Mouse (Mus musculus): ENCODE results near the gene Tbc1d25. TPM values are rescaled to one million over a fixed set of nuclear protein-coding genes. Genes with fewer than 3 reads are reported as not detected.

Tbc1d25 gene
- polyA plus RNA-seq (2016; fragmentation: Nextera tagmentation; extraction: Ambion mirVana): 16.4 and 16.7 TPM in 2 replicates

- H3K9ac ChIP-seq: peak within 1 kb of the TSS; percentile 59
- 0 out of 2 replicates have a peak, but pooled peaks cover 1% of the 10 kb centered on the region for H3K36me3 ChIP-seq
- ATAC-seq (ENCODE audit: low FRiP score): peak; percentile 94
- no peaks in the 10 kb centered on the region for H3K4me1 ChIP-seq
- H3K9me3 ChIP-seq (replicated peaks): no peaks in the 10 kb centered on the region
- H3K27me3 ChIP-seq: no peaks in the 10 kb centered on the region
- WGBS: 14% methylated on average over 56 of the region's 56 CpGs
- peak within 1 kb of the TSS; percentile 48; the same call in 1 of the 2 replicates for H3K27ac ChIP-seq
- H3K4me3 ChIP-seq: peak within 1 kb of the TSS; percentile 54
- H3K4me2 ChIP-seq (replicated peaks): peak within 1 kb of the TSS; percentile 51
Observed at GRCm38 (mm10) chrX:8175504-8176385, at the start of gene Tbc1d25. TSS of gene Tbc1d25 (minus strand) at chrX:8176181.

DNA sequence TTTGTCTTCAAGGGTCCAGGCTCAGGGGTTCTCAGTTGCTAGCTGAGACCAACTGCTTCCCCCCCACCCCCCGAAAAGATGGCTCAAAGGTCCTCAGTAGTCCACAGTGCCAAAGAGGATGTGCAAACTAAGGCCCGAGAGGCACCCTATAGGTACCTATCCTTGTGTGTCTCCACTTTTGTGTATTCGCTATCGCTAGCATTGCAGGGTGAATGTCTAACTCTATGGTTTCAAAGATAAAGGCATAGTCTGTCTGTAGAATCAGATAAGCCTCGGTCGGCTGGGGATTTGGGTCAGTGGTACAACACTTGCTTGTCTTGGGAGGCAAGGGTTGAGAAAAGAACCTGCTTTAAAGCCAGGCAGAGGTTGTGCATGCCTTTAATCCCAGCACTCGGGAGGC lies 47.5 kb upstream of the Tbc1d25 start:
- no peaks in the 10 kb centered on the region for H3K27me3 ChIP-seq
- H3K27ac ChIP-seq: no peak overlapping the region
- H3K4me1 ChIP-seq: no peaks in the 10 kb centered on the region
- ATAC-seq (ENCODE audit: low FRiP score): no peak
- H3K36me3 ChIP-seq: no peaks in the 10 kb centered on the region
- no peaks in the 10 kb centered on the region for H3K9me3 ChIP-seq (replicated peaks)
- H3K9ac ChIP-seq: no peak overlapping the region
- H3K4me3 ChIP-seq: no peak overlapping the region
- 87% methylated on average over 7 of the region's 7 CpGs for WGBS
- no peak overlapping the region for H3K4me2 ChIP-seq (replicated peaks)

DNA sequence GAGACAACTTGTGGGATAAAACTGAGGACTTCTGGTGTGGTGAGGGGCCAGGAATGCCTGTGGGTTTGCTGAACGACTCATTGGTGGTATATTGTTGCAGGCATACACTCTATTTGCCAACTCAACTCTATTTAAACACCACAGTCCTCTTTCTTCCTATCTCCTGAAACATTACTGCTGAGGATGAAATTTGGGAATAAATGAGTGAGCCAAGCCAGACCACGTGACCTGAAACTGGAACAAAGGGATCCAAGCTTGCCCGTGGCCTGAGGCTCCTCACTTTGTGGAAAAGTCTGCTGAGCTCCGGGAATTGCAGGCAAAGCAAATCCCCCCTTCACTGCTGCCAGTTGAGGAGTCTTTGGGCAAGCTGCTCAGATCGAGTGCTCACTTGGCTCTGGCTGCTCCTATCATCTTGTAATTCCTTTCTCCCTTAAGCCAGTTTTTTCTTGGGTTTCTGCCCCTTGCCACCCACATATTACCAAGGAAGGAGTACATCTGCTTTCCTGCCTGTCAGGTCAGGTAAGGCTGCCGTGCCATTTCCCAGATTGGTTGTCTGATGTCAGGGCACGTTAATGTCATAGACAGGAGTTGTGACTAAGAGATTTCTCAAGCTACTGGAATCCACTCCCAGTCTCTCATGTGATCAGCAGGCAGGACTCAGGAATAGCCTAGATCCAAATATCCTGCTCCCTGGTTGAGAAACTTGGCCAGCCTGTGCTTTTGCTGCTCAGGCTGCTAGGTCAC lies 46.9 kb upstream of the Tbc1d25 start:
- Histone ChIP-seq H3K9me3 (replicated peaks) (no peaks in the 10 kb centered on the region), H3K4me3 (no peak overlapping the region), H3K4me2 (replicated peaks) (no peak overlapping the region), H3K27ac (no peak overlapping the region), H3K4me1 (no peaks in the 10 kb centered on the region), H3K27me3 (no peaks in the 10 kb centered on the region), H3K36me3 (no peaks in the 10 kb centered on the region), H3K9ac (no peak overlapping the region)
- ATAC-seq (ENCODE audit: low FRiP score): no peak
- 72% methylated on average over 7 of the region's 7 CpGs for WGBS

- no peaks in the 10 kb centered on the region for H3K9me3 ChIP-seq (replicated peaks)
- 80% methylated on average over 3 of the region's 3 CpGs for WGBS
Observed at GRCm38 (mm10) chrX:8222296-8222677, 46.3 kb upstream of the Tbc1d25 start.

DNA sequence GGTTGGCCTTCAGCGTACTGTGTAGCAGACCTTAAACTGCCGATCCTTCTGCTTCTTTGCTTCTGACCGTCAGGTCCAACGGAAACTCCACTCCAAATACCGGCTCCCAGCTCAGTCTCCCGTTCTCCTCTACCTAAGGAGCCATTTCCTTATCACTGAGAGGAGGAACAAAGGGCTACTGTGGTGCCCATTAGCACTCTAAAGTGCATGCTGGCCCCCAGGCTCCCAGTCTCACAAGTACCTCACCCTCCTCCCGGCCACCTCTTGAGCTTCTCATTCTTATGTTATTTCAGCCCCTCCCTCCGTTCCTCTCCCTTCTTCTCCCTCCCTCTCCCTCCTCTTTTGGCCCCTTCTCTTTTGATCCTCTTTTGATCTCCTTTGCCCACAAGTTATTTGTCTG lies 43.7 kb upstream of the Tbc1d25 start:
- ATAC-seq (ENCODE audit: low FRiP score): no peak

More at GRCm38 (mm10) chrX:8222296-8222677, 46.3 kb upstream of the Tbc1d25 start:
- no peaks in the 10 kb centered on the region for H3K27me3 ChIP-seq
- no peak overlapping the region for H3K4me2 ChIP-seq (replicated peaks)
- ATAC-seq (ENCODE audit: low FRiP score): no peak
- H3K4me1 ChIP-seq: no peaks in the 10 kb centered on the region
- no peak overlapping the region for H3K4me3 ChIP-seq
- H3K36me3 ChIP-seq: no peaks in the 10 kb centered on the region
- H3K9ac ChIP-seq: no peak overlapping the region
- H3K27ac ChIP-seq: no peak overlapping the region

DNA sequence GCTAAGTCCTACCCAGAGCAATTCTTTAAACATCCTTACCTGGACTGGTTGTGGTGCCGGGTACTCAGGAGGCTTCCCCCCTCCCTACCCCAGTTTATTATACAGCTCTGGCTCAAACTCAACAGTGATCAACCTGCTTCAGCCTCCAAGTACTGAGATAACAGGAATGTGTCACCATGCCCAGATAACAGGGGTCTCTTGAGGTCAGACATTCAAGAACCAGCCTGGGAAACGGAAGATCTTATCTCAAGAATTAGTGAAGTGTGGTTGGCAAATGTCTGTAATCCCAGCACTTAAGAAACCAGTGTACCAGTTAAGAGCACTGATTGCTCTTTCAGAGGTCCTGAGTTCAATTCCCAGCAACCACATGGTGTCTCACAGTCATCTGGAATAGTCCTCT lies 42.1 kb upstream of the Tbc1d25 start:
- H3K27me3 ChIP-seq: no peaks in the 10 kb centered on the region
- no peak for ATAC-seq (ENCODE audit: low FRiP score)
- H3K9ac ChIP-seq: no peak overlapping the region
- no peaks in the 10 kb centered on the region; the same call in 1 of the 2 replicates for H3K9me3 ChIP-seq (replicated peaks)
- H3K36me3 ChIP-seq: no peaks in the 10 kb centered on the region
- 75% methylated on average over 2 of the region's 2 CpGs for WGBS
- no peaks in the 10 kb centered on the region for H3K4me1 ChIP-seq
- H3K4me3 ChIP-seq: no peak overlapping the region
- no peak overlapping the region for H3K27ac ChIP-seq
- no peak overlapping the region for H3K4me2 ChIP-seq (replicated peaks)

More for the DNA sequence above, 43.7 kb upstream of the Tbc1d25 start:
- no peak overlapping the region for H3K27ac ChIP-seq
- H3K9ac ChIP-seq: no peak overlapping the region
- no peaks in the 10 kb centered on the region for H3K4me1 ChIP-seq
- no peaks in the 10 kb centered on the region; the same call in 1 of the 2 replicates for H3K9me3 ChIP-seq (replicated peaks)
- no peak overlapping the region for H3K4me2 ChIP-seq (replicated peaks)
- no peak overlapping the region for H3K4me3 ChIP-seq
- WGBS: 24% methylated on average over 8 of the region's 8 CpGs
- no peaks in the 10 kb centered on the region for H3K36me3 ChIP-seq
- H3K27me3 ChIP-seq: no peaks in the 10 kb centered on the region

GRCm38 (mm10) chrX:8217383-8217782 lies 41.4 kb upstream of the Tbc1d25 start:
- Histone ChIP-seq H3K27me3 (no peaks in the 10 kb centered on the region), H3K9me3 (replicated peaks) (no peaks in the 10 kb centered on the region; the same call in 1 of the 2 replicates), H3K9ac (no peak overlapping the region), H3K36me3 (no peaks in the 10 kb centered on the region), H3K4me3 (no peak overlapping the region), H3K27ac (no peak overlapping the region), H3K4me2 (replicated peaks) (no peak overlapping the region), H3K4me1 (no peaks in the 10 kb centered on the region)
- 37% methylated on average over 6 of the region's 6 CpGs for WGBS
- no peak for ATAC-seq (ENCODE audit: low FRiP score)

GRCm38 (mm10) chrX:8211490-8212207 lies 35.7 kb upstream of the Tbc1d25 start:
- ATAC-seq (ENCODE audit: low FRiP score): no peak
- H3K4me1 ChIP-seq: no peaks in the 10 kb centered on the region
- H3K36me3 ChIP-seq: no peaks in the 10 kb centered on the region
- no peak overlapping the region for H3K27ac ChIP-seq
- H3K9ac ChIP-seq: no peak overlapping the region
- 81% methylated on average over 7 of the region's 7 CpGs for WGBS
- no peak overlapping the region for H3K4me3 ChIP-seq
- no peaks in the 10 kb centered on the region for H3K27me3 ChIP-seq
- H3K4me2 ChIP-seq (replicated peaks): no peak overlapping the region
- no peaks in the 10 kb centered on the region; the same call in 1 of the 2 replicates for H3K9me3 ChIP-seq (replicated peaks)

DNA sequence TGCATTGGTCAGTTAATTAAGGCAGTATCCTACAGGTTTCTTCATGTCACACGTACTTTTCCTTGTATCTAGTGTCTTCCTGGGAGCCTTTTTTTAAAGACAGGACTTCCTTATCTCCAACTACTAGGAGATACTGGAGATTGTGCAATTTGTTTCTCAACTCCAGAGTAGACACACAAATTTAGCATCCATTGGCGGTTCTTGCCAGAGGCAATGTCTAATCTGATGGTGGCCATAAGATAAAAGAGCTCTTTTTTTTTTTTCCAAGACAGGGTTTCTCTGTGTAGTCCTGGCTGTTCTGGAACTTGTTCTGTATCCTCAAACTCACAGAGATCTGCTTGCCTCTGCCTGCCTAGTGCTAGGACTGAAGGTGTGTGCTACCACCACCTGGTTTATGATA lies 33.7 kb upstream of the Tbc1d25 start:
- WGBS: 70% methylated on average over 2 of the region's 2 CpGs
- no peak overlapping the region for H3K9ac ChIP-seq
- H3K27ac ChIP-seq: no peak overlapping the region
- H3K27me3 ChIP-seq: no peaks in the 10 kb centered on the region
- no peak for ATAC-seq (ENCODE audit: low FRiP score)
- no peak overlapping the region for H3K4me2 ChIP-seq (replicated peaks)
- H3K9me3 ChIP-seq (replicated peaks): 0 out of 2 replicates have a peak, but pooled peaks cover 2% of the 10 kb centered on the region
- no peak overlapping the region for H3K4me3 ChIP-seq
- no peaks in the 10 kb centered on the region for H3K4me1 ChIP-seq
- no peaks in the 10 kb centered on the region for H3K36me3 ChIP-seq

DNA sequence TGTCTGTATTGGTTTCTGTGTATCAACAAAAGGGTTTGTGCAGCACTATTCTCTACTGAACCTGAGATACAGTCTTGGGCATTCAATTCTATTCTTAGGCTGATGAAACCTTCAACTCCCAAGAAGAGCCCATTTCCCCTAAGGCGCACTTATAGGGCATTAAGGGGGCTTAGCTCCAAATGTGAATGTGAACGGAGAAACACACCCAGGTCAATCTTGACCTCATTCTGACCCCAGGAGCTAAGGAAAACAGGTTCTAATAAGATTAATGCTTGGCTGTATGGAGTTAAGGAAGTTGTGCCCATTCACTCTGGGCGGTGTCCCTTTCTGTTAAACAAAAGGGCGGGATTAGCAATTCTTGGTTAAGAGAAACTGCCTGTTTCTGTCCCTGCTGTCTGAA lies 31.2 kb upstream of the Tbc1d25 start:
- Histone ChIP-seq H3K36me3 (no peaks in the 10 kb centered on the region), H3K27ac (no peak overlapping the region), H3K9ac (no peak overlapping the region), H3K4me2 (replicated peaks) (peak overlapping the region; percentile 50; the same call in 1 of the 2 replicates), H3K9me3 (replicated peaks) (0 out of 2 replicates have a peak, but pooled peaks cover 5% of the 10 kb centered on the region), H3K27me3 (no peaks in the 10 kb centered on the region), H3K4me1 (no peaks in the 10 kb centered on the region), H3K4me3 (no peak overlapping the region)
- no peak for ATAC-seq (ENCODE audit: low FRiP score)
- WGBS: 38% methylated on average over 4 of the region's 4 CpGs

DNA sequence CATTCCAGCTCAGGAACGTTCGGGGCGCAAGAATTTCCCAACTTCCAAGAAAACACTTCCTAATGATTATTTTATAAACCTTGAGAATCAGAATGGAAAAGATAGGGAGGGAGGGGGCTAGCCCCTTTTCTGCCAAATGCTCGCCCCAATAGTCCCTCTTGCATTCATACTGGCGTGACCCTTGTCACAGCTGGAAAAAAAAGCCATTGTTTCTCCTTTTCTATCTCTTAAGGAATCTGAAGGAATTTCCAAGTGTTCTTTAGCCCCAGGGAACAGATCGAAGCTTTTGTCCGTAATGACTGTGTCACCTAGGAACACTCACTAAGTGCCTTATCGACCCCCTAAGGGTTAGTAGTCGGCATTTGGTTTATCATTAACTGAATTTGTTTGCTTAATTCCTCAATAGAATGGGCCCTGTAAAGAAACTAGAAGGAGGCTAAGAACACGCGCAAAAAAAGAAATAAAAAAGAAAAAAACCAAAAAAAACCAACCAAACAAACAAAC lies 30.8 kb upstream of the Tbc1d25 start:
- H3K4me1 ChIP-seq: no peaks in the 10 kb centered on the region
- no peak overlapping the region for H3K27ac ChIP-seq
- H3K4me2 ChIP-seq (replicated peaks): peak overlapping the region; percentile 50
- H3K27me3 ChIP-seq: no peaks in the 10 kb centered on the region
- H3K4me3 ChIP-seq: peak overlapping the region; percentile 50
- H3K9ac ChIP-seq: peak overlapping the region; percentile 35; the same call in 1 of the 2 replicates
- H3K36me3 ChIP-seq: no peaks in the 10 kb centered on the region
- WGBS: 14% methylated on average over 11 of the region's 11 CpGs
- H3K9me3 ChIP-seq (replicated peaks): 0 out of 2 replicates have a peak, but pooled peaks cover 5% of the 10 kb centered on the region
- ATAC-seq (ENCODE audit: low FRiP score): peak; percentile 4; the same call in 1 of the 2 replicates

Data from hindbrain, embryonic 12.5 days (tissue).